Mouse (Mus musculus) liver, embryonic 14.5 days (tissue): Measurements from ENCODE around the gene Saa3.

Experiments
- CTCF ChIP-seq: IDR thresholded peaks from 2 replicates; pipeline ENCODE4 v1.5.1; 2016; ENCODE audit warnings: antibody characterized with exemption, low read depth, control low read depth
- EP300 ChIP-seq: IDR thresholded peaks from 2 replicates; pipeline ENCODE4 v1.6.1; 2016; ENCODE audit warnings: antibody characterized with exemption, low read depth

DNA sequence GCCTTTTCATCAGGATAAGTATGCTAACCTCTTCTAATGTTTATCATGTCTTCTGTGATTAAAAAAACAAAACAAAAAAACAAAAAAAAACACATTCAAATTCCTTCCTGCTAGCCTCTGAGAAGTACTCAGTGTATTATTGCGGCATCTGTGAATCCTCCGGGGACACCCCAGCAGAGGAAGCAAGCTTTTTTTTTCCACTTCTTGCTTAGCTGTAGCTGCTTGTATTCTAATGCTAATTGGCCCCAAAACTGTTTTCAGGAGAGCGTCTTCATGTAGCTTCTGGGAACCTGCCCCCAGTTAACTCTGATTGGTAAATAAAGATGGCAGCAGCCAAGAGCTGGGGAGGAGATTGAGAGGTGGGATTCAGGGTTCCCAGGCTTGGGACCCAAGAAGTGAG lies 33.0 kb upstream of the Saa3 start:
- TF ChIP-seq CTCF (no peak), EP300 (no peak)
